Mouse (Mus musculus): ENCODE measurements around the gene Cryaa. TPM values are rescaled to one million over a fixed set of nuclear protein-coding genes. Genes with fewer than 3 reads are reported as not detected.

Gene Cryaa
- polyA plus RNA-seq (2012; rRNA removed), result 0.21 TPM in 1 of 2 replicates, not detected in the other

GRCm38 (mm10) chr17:31677507-31677906, at the start of gene Cryaa:
Gene Cryaa (plus strand): TSS chr17:31677807.
- no peak for DNase-seq (ENCODE audit: low read depth, low spot score)
- 68% methylated on average over 8 of the region's 8 CpGs for WGBS

GRCm38 (mm10) chr17:31627961-31628360, 49.6 kb upstream of the Cryaa start:
- WGBS, result 95% methylated on average over 2 of the region's 2 CpGs
- no peak for DNase-seq (ENCODE audit: low read depth, low spot score)

- no peak for DNase-seq (ENCODE audit: low read depth, low spot score)
- WGBS, result 35% methylated on average over 10 of the region's 10 CpGs
These were observed 46.4 kb upstream of the Cryaa start for GRCm38 (mm10) chr17:31631081-31631800.

GRCm38 (mm10) chr17:31633007-31633406, 44.6 kb upstream of the Cryaa start:
- 24% methylated on average over 6 of the region's 6 CpGs for WGBS
- peak; percentile 62 for DNase-seq (ENCODE audit: low read depth, low spot score)

- WGBS, result 77% methylated on average over 5 of the region's 5 CpGs
These were observed 42.7 kb upstream of the Cryaa start for GRCm38 (mm10) chr17:31634896-31635295.

GRCm38 (mm10) chr17:31635781-31636180, 41.8 kb upstream of the Cryaa start:
- no peak for DNase-seq (ENCODE audit: low read depth, low spot score)
- WGBS, result 45% methylated on average over 11 of the region's 11 CpGs

More at GRCm38 (mm10) chr17:31634896-31635295, 42.7 kb upstream of the Cryaa start:
- DNase-seq (ENCODE audit: low read depth, low spot score), result no peak

GRCm38 (mm10) chr17:31636277-31636941, 41.2 kb upstream of the Cryaa start:
- 6% methylated on average over 45 of the region's 45 CpGs for WGBS
- no peak for DNase-seq (ENCODE audit: low read depth, low spot score)

- no peak for DNase-seq (ENCODE audit: low read depth, low spot score)
- 3% methylated on average over 60 of the region's 61 CpGs for WGBS
These were observed 40.4 kb upstream of the Cryaa start, which contains the start of gene Cbs for GRCm38 (mm10) chr17:31636942-31637811. Gene Cbs (minus strand): TSS chr17:31637238.

- no peak for DNase-seq (ENCODE audit: low read depth, low spot score)
- 61% methylated on average over 9 of the region's 9 CpGs for WGBS
These were observed 39.6 kb upstream of the Cryaa start for GRCm38 (mm10) chr17:31637866-31638570.

- DNase-seq (ENCODE audit: low read depth, low spot score), result no peak
- 66% methylated on average over 4 of the region's 4 CpGs for WGBS
These were observed 38.0 kb upstream of the Cryaa start for GRCm38 (mm10) chr17:31639651-31640050.

- DNase-seq (ENCODE audit: low read depth, low spot score), result no peak
- WGBS, result 58% methylated on average over 8 of the region's 8 CpGs
These were observed 35.3 kb upstream of the Cryaa start for GRCm38 (mm10) chr17:31642331-31642730.

- WGBS, result 67% methylated on average over 4 of the region's 4 CpGs
- no peak for DNase-seq (ENCODE audit: low read depth, low spot score)
These were observed 34.7 kb upstream of the Cryaa start for GRCm38 (mm10) chr17:31642913-31643312.

GRCm38 (mm10) chr17:31646199-31647002, 31.2 kb upstream of the Cryaa start:
- DNase-seq (ENCODE audit: low read depth, low spot score), result no peak
- WGBS, result 92% methylated on average over 5 of the region's 5 CpGs

- no peak for DNase-seq (ENCODE audit: low read depth, low spot score)
- 86% methylated on average over 14 of the region's 14 CpGs for WGBS
These were observed 25.5 kb upstream of the Cryaa start for GRCm38 (mm10) chr17:31652152-31652551.

- DNase-seq (ENCODE audit: low read depth, low spot score), result no peak
- WGBS, result 83% methylated on average over 6 of the region's 6 CpGs
These were observed 24.3 kb upstream of the Cryaa start for GRCm38 (mm10) chr17:31653277-31653676.

GRCm38 (mm10) chr17:31655366-31655765, 22.2 kb upstream of the Cryaa start:
- WGBS, result 50% methylated on average over 4 of the region's 4 CpGs
- no peak for DNase-seq (ENCODE audit: low read depth, low spot score)

GRCm38 (mm10) chr17:31656682-31657081, 20.9 kb upstream of the Cryaa start:
- DNase-seq (ENCODE audit: low read depth, low spot score), result no peak
- WGBS, result 71% methylated on average over 5 of the region's 5 CpGs

- no peak for DNase-seq (ENCODE audit: low read depth, low spot score)
- 25% methylated on average over 12 of the region's 12 CpGs for WGBS
These were observed 20.2 kb upstream of the Cryaa start for GRCm38 (mm10) chr17:31657141-31657983.
